Mouse (Mus musculus) cortical plate, adult 2 months (tissue): Measurements from ENCODE around the gene 1700001F09Rik. TPM values are rescaled to one million over a fixed set of nuclear protein-coding genes. Genes with fewer than 3 reads are reported as not detected.
"Not testable (repeated sequence)": the region's sequence is repeated elsewhere in the genome, so short reads cannot be mapped to it uniquely, and the experiment has no call there.

Experiments used
- H3K27ac ChIP-seq: fragments of 200-500 bp; 2 replicates; pipeline ENCODE4 v1.5.1; 2012; ENCODE audit warnings: low read length, control low read depth, inconsistent platforms; ENCODE audit not compliant: insufficient read depth
- H3K4me1 ChIP-seq: fragments of 200-500 bp; 2 replicates; pipeline ENCODE4 v1.6.1; 2011; ENCODE audit warnings: low read length; ENCODE audit not compliant: control insufficient read depth, insufficient read depth
- H3K4me3 ChIP-seq: fragments of 200-500 bp; 2 replicates; pipeline ENCODE4 v1.5.1; 2011; ENCODE audit warnings: mild to moderate bottlenecking, low read length, control low read depth; ENCODE audit not compliant: insufficient read depth
- polyA plus RNA-seq: library from polyadenylated mRNA; depleted of rRNA; stranded (reverse); fragments of >200 nt; gene quantifications from 2 replicates; pipeline ENCODE4 v1.2.3, GENCODE M21; 2012; rRNA removed

The 1700001F09Rik gene
- polyA plus RNA-seq = not detected in 2 replicates

GRCm38 (mm10) chr14:43347711-43348110 is at the start of gene 1700001F09Rik:
1700001F09Rik (minus strand) TSS chr14:43347811.
- not testable (repeated sequence) for H3K27ac ChIP-seq, H3K4me3 ChIP-seq, H3K4me1 ChIP-seq

DNA sequence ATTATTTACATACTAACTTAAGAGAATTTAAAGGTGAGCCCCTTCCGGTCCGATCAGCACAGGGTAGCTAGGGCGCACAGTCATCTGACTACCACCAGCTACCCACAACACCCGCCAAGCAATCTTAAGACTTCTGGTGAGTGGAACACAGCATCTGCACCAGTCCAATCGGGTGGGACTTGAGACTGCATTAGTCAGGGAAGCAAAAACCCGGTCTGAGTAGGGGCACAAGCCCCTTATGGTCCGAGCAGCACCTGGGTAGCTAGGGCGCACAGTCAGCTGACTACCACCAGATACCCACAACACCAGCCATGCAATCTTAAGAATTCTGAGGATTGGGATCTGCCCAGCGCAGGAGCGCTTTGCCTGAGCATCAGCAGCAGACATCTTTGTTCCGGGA is 14.1 kb upstream of the 1700001F09Rik start:
- not testable (repeated sequence) for H3K4me1 ChIP-seq, H3K27ac ChIP-seq, H3K4me3 ChIP-seq

- H3K4me1 ChIP-seq, H3K4me3 ChIP-seq, H3K27ac ChIP-seq: not testable (repeated sequence)
Measured at GRCm38 (mm10) chr14:43359246-43359645, 11.6 kb upstream of the 1700001F09Rik start.

DNA sequence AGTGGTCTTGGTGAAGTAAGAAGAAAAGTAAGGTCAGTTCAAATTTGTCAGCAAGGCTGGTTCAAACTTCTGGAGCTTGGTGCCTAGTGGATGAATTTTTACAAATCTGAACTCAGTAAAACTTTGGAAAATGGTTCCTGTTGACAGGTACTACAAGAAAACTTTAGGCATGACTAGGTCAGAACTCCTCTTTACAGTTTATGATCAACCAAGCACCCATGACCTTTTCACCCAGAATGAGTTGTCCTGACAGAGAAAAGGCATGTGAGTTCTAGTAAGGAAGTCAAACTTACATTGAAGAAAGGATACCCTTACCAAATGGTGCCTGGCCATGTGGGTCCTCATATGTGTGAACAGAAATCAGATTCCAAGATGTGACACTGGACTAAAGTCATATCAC is 9.9 kb upstream of the 1700001F09Rik start:
- not testable (repeated sequence) for H3K27ac ChIP-seq, H3K4me3 ChIP-seq, H3K4me1 ChIP-seq

DNA sequence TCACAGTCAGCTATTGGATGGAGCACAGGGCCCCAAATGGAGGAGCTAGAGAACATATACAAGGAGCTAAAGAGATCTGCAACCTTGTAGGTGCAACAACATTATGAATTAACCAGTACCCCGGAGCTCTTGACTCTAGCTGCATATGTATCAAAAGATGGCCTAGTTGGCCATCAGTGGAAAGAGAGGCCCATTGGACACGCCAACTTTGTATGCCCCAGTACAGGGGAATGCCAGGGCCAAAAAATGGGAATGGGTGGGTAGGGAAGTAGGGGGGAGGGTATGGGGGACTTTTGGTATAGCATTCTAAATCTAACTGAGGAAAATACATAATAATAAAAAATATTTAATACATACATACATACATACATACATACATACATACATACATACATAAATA is 5.3 kb upstream of the 1700001F09Rik start:
- not testable (repeated sequence) for H3K27ac ChIP-seq, H3K4me3 ChIP-seq, H3K4me1 ChIP-seq

GRCm38 (mm10) chr14:43337646-43338045 is 10.0 kb downstream of the 1700001F09Rik start:
- not testable (repeated sequence) for H3K4me3 ChIP-seq, H3K27ac ChIP-seq, H3K4me1 ChIP-seq

- H3K4me3 ChIP-seq, H3K27ac ChIP-seq, H3K4me1 ChIP-seq: not testable (repeated sequence)
Measured at GRCm38 (mm10) chr14:43331362-43331880, 16.2 kb downstream of the 1700001F09Rik start.

DNA sequence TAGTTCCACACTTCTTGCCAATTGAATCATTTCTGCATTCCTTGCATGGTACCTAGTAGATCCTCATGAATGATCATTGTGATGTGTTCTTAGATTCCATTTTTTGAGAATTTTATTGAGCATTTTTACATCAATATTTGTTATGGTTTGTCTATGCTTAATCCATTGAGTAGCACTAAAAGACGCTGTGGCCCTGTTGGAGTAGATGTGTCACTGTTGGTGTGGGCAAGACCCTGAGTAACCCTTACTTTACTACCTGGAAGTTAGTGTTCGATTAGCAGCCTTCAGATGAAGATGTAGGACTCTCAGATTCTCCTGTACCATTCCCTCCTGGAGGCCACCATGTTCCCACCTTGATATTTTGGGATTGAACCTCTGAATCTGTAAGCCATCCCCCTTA is 19.0 kb downstream of the 1700001F09Rik start:
- H3K27ac ChIP-seq, H3K4me3 ChIP-seq, H3K4me1 ChIP-seq: not testable (repeated sequence)

GRCm38 (mm10) chr14:43319516-43319915 is 28.1 kb downstream of the 1700001F09Rik start:
- H3K4me3 ChIP-seq, H3K27ac ChIP-seq, H3K4me1 ChIP-seq: not testable (repeated sequence)

- H3K4me3 ChIP-seq, H3K4me1 ChIP-seq, H3K27ac ChIP-seq: not testable (repeated sequence)
Measured at GRCm38 (mm10) chr14:43293503-43293902, 54.1 kb downstream of the 1700001F09Rik start, which contains the start of gene Gm8127. Gm8127 (minus strand) TSS chr14:43293832.

Other genes starting within 250 kb of the 1700001F09Rik start
- gene Gm8104, start 247.2 kb downstream of the 1700001F09Rik start, polyA plus RNA-seq = 0.08 TPM in 2 replicates
- 0.06 and 0.10 TPM in 2 replicates for gene Gm7233, start 167.9 kb downstream of the 1700001F09Rik start, polyA plus RNA-seq
- not detected in 2 replicates for gene Gm8122, start 112.5 kb downstream of the 1700001F09Rik start, polyA plus RNA-seq
- gene Gm8126, start 89.2 kb downstream of the 1700001F09Rik start, polyA plus RNA-seq = not detected in 2 replicates
- 0.08 TPM in 1 of 2 replicates, not detected in the other for gene Gm9732, start 72.8 kb downstream of the 1700001F09Rik start, polyA plus RNA-seq
- gene Gm8127, start 54.0 kb downstream of the 1700001F09Rik start, polyA plus RNA-seq = not detected in 2 replicates
- not detected in 2 replicates for gene Gm8138, start 68.5 kb upstream of the 1700001F09Rik start, polyA plus RNA-seq
- not detected in 2 replicates for gene Gm5799, start 195.8 kb upstream of the 1700001F09Rik start, polyA plus RNA-seq
- gene Gm17654, start 231.3 kb upstream of the 1700001F09Rik start, polyA plus RNA-seq = not detected in 2 replicates